Mouse (Mus musculus): ENCODE measurements around the gene Actc1. TPM values are rescaled to one million over a fixed set of nuclear protein-coding genes. Genes with fewer than 3 reads are reported as not detected.
A peak's percentile ranks its signal among the peaks of the same experiment; 100 is the strongest.

Gene Actc1
- total RNA-seq (2017): not detected in 2 replicates

GRCm38 (mm10) chr2:114052696-114053598 is at the start of gene Actc1:
Gene Actc1, minus strand, starts transcription at chr2:114053548.
- no peak for ATAC-seq (replicated peaks; ENCODE audit: low read depth, poor library complexity, severe bottlenecking)

GRCm38 (mm10) chr2:114102471-114102870 is 49.1 kb upstream of the Actc1 start:
- no peak for ATAC-seq (replicated peaks; ENCODE audit: low read depth, poor library complexity, severe bottlenecking)

GRCm38 (mm10) chr2:114100834-114101233 is 47.5 kb upstream of the Actc1 start:
- no peak for ATAC-seq (replicated peaks; ENCODE audit: low read depth, poor library complexity, severe bottlenecking)

DNA sequence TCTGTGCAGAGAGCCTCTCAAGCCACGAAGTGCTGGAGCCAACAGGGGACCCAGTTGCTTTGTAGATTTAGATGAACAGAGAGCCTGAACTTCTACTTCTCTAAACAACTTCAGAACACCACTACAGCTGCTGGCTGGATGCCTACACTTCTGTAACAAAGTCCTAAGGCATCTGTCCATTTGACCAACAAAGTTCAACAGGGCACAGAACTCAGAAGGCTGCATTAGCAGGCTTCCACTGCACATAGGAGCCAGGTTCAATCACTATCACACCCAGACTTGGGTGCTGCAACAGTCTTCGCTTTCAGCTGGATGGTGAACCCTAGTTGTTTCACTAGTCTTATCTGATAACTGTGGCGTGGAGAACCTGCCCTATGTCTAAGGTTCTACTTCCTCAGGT is 46.5 kb upstream of the Actc1 start:
- no peak for ATAC-seq (replicated peaks; ENCODE audit: low read depth, poor library complexity, severe bottlenecking)

- no peak for ATAC-seq (replicated peaks; ENCODE audit: low read depth, poor library complexity, severe bottlenecking)
Measured at GRCm38 (mm10) chr2:114099109-114099508, 45.8 kb upstream of the Actc1 start.

DNA sequence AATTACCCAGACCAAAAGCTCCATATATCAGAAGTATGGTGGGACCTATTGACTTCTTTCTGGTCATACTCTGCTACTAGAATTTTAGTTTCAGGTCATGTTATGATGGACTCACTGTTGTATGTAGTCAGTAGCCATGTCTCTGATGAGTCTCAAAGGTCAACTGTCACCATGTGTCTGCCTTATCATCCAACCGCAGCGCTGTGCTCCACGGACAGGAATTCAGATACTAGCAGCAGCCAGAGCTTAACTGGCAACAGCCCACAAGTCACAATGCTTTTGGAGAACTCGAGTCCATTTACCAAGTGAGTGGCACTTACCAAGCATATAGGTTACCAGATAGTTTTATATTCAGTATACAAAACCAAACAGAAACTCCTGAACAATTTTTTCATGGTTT is 44.3 kb upstream of the Actc1 start:
- 0 out of 2 replicates have a peak, but pooled peaks have one; percentile 22 for ATAC-seq (replicated peaks; ENCODE audit: low read depth, poor library complexity, severe bottlenecking)

GRCm38 (mm10) chr2:114096570-114096969 is 43.2 kb upstream of the Actc1 start:
- ATAC-seq (replicated peaks; ENCODE audit: low read depth, poor library complexity, severe bottlenecking): peak; percentile 63

- ATAC-seq (replicated peaks; ENCODE audit: low read depth, poor library complexity, severe bottlenecking): no peak
Measured at GRCm38 (mm10) chr2:114095348-114095747, 42.0 kb upstream of the Actc1 start.

DNA sequence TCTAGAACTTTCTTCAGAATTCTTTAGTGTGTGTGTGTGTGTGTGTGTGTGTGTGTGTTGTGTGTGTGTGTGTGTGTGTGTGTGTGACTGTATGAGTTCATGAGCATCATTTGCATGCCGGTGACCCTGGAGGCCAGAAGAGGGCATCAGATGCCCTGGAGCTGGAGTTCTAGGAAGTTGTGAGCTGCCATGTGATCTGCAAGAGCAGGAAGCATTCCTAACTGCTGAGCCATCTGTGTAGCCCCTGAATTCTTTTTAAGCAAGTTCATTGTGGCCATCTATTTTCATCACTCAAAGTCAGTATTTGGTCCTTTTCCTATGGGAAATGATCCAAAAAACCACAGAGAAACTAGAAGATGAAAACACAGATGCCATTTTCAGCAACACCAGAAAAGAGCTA is 41.3 kb upstream of the Actc1 start:
- ATAC-seq (replicated peaks; ENCODE audit: low read depth, poor library complexity, severe bottlenecking): no peak

- no peak for ATAC-seq (replicated peaks; ENCODE audit: low read depth, poor library complexity, severe bottlenecking)
Measured at GRCm38 (mm10) chr2:114093577-114093976, 40.2 kb upstream of the Actc1 start.

DNA sequence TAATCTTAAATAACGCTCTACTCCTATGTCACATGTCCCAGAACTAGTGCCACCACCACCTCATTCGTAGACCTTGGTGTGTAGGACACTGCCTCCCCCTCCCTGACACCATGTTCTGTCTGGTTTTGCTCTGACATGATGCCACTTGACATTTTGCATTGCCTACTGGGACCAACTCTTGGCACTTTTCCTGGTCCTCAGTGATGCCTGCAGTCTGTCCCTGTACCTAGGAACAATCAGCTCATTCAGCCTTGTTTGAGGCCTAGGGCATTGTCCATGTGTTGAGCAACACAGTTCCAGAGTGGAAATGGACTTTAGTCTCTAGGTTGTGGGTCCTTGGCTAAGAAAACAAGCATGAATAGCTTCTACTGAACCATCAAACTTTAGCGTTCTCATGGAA is 36.5 kb upstream of the Actc1 start:
- no peak for ATAC-seq (replicated peaks; ENCODE audit: low read depth, poor library complexity, severe bottlenecking)

DNA sequence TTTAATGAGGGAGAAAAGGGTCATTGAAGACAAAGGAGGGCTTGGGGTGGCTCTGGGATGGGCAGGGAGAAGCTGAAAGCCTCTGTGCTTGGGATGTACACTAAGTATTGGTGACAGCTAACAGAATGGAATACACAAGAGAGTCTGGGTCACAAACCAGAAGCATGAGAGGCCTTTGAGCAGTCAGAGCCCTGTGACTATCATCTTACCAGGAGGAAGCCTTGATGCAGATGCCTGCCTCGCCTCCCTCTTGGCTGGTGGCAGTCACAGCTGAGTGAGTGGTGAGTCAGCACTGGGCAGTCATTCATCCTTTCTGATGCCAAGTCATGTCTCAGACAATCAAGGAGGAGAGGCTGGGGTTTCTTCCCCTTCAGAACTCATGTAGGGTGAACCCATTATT is 33.9 kb upstream of the Actc1 start:
- ATAC-seq (replicated peaks; ENCODE audit: low read depth, poor library complexity, severe bottlenecking): no peak

DNA sequence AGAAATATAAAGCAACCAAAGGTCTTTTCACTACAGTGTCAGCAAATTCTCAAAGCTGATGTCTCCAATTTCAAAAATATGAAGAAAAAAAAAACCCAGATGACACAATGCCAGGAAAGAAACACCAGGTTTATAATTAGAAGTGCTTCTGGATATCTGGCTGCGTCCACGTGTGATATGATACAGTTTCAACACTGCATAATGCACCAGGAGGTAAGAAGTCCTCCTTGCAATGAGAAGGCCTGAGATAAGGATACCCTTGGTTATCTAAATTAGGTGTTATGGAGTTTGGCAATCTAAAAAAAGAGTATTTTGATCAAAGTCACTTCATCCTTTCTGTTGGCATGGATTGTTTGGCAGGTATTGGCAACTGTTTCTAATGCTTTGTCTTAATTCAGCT is 18.5 kb upstream of the Actc1 start:
- no peak for ATAC-seq (replicated peaks; ENCODE audit: low read depth, poor library complexity, severe bottlenecking)

DNA sequence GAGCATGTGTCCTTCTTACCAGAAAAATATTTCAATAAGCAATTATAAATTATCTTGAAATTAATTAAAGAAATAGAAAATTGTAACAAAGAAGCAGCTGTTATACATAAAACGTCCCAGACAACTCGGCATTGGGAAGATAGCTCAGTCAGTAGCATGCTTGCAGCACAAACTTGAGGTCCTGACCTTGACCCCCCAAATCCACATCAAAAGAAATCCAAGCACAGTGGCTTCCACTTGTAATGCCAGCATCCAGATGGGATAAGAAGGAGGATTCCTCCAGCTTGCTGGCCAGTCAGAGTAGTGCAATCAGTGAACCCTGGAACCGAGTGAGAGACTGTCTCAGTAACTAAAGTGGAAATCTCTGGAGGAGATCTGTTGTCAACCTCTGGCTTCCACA is 12.9 kb upstream of the Actc1 start:
- no peak for ATAC-seq (replicated peaks; ENCODE audit: low read depth, poor library complexity, severe bottlenecking)

GRCm38 (mm10) chr2:114064004-114064403 is 10.7 kb upstream of the Actc1 start:
- no peak for ATAC-seq (replicated peaks; ENCODE audit: low read depth, poor library complexity, severe bottlenecking)

GRCm38 (mm10) chr2:114060071-114060591 is 6.8 kb upstream of the Actc1 start:
- ATAC-seq (replicated peaks; ENCODE audit: low read depth, poor library complexity, severe bottlenecking): no peak

DNA sequence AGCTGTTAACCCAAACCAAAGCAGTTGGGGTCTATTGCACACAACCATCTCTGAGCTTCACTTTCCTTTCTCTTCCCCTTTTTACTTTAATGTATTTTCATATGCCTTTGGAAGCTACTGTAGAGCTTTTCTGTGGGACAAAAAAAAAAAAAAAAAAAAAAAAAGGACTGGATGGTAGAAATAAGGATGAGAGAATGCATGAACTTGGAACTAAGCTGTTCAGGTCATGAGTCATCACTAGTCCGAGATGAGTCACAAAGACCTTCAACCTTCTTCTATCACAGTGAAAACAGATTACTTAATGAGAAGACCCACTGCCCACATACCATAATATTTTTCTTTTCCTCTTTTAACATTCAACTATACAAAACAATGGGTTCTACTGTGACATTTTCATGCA is 6.3 kb upstream of the Actc1 start:
- no peak for ATAC-seq (replicated peaks; ENCODE audit: low read depth, poor library complexity, severe bottlenecking)

- no peak for ATAC-seq (replicated peaks; ENCODE audit: low read depth, poor library complexity, severe bottlenecking)
Measured at GRCm38 (mm10) chr2:114058226-114058796, 5.0 kb upstream of the Actc1 start.

DNA sequence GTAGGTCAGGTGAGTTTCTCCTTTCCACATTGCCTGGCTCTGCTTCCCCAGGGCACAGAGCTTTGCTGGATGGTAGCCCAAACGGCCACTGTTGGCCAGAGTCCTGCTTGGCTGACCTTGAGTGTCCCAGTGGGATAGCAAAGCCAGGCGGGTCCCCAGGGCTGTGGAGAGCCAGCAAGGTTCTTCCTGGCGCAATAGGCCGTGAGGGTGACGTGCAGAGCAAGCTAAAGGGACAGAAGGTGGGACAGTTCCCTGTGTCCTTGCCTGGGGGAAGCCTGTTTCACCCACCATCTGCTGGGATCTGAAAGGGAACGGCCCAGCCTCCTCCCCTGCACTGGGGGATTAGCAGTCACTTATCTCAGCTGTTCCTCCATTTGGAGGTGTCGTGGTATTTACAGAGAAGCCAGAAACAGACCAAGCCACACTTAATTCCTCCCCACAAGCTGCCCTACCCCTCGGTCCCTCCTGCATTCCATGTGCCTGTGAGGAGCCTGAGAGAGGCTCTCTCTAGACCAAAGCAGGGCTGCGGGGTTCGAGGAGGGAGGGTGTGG is 4.0 kb upstream of the Actc1 start:
- no peak for ATAC-seq (replicated peaks; ENCODE audit: low read depth, poor library complexity, severe bottlenecking)

GRCm38 (mm10) chr2:114054129-114054528 is 781 bp upstream of the Actc1 start:
- ATAC-seq (replicated peaks; ENCODE audit: low read depth, poor library complexity, severe bottlenecking): no peak

GRCm38 (mm10) chr2:114051871-114052241 is 1.5 kb downstream of the Actc1 start:
- ATAC-seq (replicated peaks; ENCODE audit: low read depth, poor library complexity, severe bottlenecking): no peak
